Mouse (Mus musculus) forebrain, embryonic 10.5 days (tissue): ENCODE data around the gene Trp53bp2. TPM values are rescaled to one million over a fixed set of nuclear protein-coding genes. Genes with fewer than 3 reads are reported as not detected.

Experiments
- DNase-seq: peaks from one replicate; pipeline ENCODE4 v3.0.0-alpha.2; 2017; ENCODE audit warnings: low spot score; ENCODE audit errors: extremely low spot score
- H3K27ac ChIP-seq: fragments of 300-500 bp; sonication (generic); 2 replicates; pipeline ENCODE4 v1.5.1; 2016; ENCODE audit warnings: mild to moderate bottlenecking
- H3K27me3 ChIP-seq: fragments of 300-500 bp; sonication (generic); 2 replicates; pipeline ENCODE4 v1.6.1; 2016; ENCODE audit warnings: mild to moderate bottlenecking; ENCODE audit not compliant: poor library complexity, severe bottlenecking
- H3K36me3 ChIP-seq: fragments of 300-500 bp; sonication (generic); replicated peaks from 2 replicates; pipeline ENCODE4 v1.6.1; 2016; ENCODE audit warnings: mild to moderate bottlenecking, moderate library complexity
- H3K4me1 ChIP-seq: fragments of 300-500 bp; sonication (generic); 2 replicates; pipeline ENCODE4 v1.6.1; 2016
- H3K4me3 ChIP-seq: fragments of 300-500 bp; sonication (generic); 2 replicates; pipeline ENCODE4 v1.5.1; 2016; ENCODE audit warnings: mild to moderate bottlenecking, moderate library complexity
- H3K9me3 ChIP-seq: fragments of 300-500 bp; sonication (generic); 2 replicates; pipeline ENCODE4 v1.6.1; 2016; ENCODE audit warnings: mild to moderate bottlenecking, moderate library complexity
- WGBS: fragments of 180-500 bp; shearing (Covaris S2); methylation state at CpG from one replicate; pipeline ENCODE4 v1.1.7; 2016; 5-methylcytosine and 5-hydroxymethylcytosine counted together
- polyA plus RNA-seq: library from polyadenylated mRNA; unstranded; fragments of >200 nt; fragmentation: Nextera tagmentation; extraction: Ambion mirVana; gene quantifications from 2 replicates; pipeline ENCODE4 v1.2.1, GENCODE M21; 2016

Gene Trp53bp2
- polyA plus RNA-seq, 1 experiment from 2014 or later: 23.8 TPM

DNA sequence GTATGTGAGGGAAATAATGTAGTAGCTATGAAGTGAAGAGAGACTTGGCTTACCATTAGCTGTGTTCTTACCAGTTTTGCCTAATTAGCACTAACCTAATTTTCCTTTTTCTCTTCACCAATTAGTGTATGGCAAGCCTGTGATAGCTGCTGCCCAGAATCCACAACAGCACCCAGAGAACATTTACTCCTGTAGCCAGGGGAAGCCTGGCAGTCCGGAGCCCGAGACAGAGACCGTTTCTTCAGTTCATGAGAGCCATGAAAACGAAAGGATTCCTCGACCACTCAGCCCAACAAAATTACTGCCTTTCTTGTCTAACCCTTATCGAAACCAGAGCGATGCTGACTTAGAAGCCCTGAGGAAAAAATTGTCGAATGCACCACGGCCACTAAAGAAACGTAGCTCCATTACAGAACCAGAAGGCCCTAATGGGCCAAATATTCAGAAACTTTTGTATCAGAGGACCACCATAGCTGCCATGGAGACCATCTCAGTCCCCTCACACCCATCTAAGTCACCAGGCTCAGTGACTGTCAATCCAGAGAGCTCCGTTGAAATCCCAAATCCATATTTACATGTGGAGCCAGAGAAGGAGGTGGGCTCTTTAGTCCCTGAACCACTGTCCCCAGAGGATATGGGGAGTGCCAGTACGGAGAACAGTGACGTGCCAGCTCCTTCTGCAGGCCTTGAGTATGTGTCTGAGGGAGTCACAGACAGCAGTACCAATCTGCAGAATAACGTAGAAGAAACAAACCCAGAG is 39.5 kb downstream of the Trp53bp2 start:
- Histone ChIP-seq H3K4me1 (no peaks in the 10 kb centered on the region), H3K9me3 (no peaks in the 10 kb centered on the region), H3K4me3 (no peak overlapping the region), H3K27ac (no peak overlapping the region), H3K27me3 (no peaks in the 10 kb centered on the region), H3K36me3 (peaks cover 88% of the 10 kb centered on the region)
- WGBS: 94% methylated on average over 14 of the region's 14 CpGs
- DNase-seq: no peak

DNA sequence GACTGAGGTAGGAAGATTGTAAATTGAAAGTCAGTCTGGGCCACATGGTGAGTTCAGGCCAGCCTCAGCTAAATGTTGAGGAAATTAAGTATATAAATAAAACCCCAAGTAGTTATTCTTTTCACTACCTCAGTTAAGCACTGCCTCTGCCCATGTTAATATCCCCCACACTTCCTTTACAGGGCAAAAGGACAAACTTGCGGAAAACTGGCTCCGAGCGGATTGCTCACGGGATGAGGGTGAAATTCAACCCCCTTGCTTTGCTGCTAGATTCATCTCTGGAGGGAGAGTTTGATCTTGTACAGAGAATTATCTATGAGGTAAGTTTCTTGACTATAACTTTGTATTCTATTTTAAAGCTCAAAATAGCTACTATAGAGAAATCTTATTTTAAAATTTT is 43.5 kb downstream of the Trp53bp2 start:
- no peaks in the 10 kb centered on the region for H3K4me1 ChIP-seq
- no peak for DNase-seq
- no peaks in the 10 kb centered on the region for H3K27me3 ChIP-seq
- H3K27ac ChIP-seq: no peak overlapping the region
- H3K36me3 ChIP-seq: peaks cover 86% of the 10 kb centered on the region
- 92% methylated on average over 4 of the region's 4 CpGs for WGBS
- no peak overlapping the region for H3K4me3 ChIP-seq
- no peaks in the 10 kb centered on the region for H3K9me3 ChIP-seq

DNA sequence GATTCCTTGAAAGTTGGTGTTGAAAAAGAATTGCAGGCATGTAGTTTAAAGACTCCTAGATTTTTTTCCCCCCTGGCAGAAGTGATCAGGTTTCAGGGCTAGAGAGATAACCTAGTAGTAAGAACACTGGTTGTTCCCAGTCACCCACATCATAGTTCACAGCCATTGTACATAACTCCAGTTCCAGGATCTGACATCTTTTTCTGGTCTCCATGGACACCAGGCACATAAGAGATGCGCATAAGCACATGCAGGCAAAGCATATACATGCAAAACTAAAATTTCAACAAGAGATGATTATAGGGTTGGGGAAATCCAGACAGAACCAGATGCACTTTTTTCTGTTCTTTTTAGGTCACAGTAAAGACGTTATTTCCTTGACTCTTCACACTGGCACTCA is 46.1 kb downstream of the Trp53bp2 start:
- no peaks in the 10 kb centered on the region for H3K4me1 ChIP-seq
- H3K27me3 ChIP-seq: no peaks in the 10 kb centered on the region
- no peaks in the 10 kb centered on the region for H3K9me3 ChIP-seq
- no peak overlapping the region for H3K4me3 ChIP-seq
- no peak overlapping the region for H3K27ac ChIP-seq
- 91% methylated on average over 2 of the region's 2 CpGs for WGBS
- DNase-seq: no peak
- H3K36me3 ChIP-seq: peaks cover 82% of the 10 kb centered on the region

DNA sequence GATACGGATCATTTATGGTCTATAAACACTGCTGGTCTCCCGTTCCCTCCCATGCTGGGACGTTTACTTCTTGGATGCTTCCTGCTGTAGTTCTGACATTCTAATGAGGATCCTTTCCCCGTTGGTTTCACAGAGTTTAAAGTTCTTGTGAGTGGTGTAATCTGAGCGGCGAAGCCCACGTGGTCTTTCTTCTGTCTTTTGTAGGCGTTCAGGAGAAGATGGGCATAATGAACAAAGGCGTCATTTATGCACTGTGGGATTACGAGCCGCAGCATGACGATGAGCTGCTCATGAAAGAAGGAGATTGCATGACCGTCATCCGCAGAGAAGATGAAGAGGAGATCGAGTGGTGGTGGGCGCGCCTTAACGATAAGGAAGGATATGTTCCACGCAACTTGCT is 49.6 kb downstream of the Trp53bp2 start:
- H3K27ac ChIP-seq: no peak overlapping the region
- 92% methylated on average over 19 of the region's 19 CpGs for WGBS
- no peaks in the 10 kb centered on the region for H3K9me3 ChIP-seq
- DNase-seq: no peak
- no peaks in the 10 kb centered on the region for H3K27me3 ChIP-seq
- H3K4me3 ChIP-seq: no peak overlapping the region
- no peaks in the 10 kb centered on the region for H3K4me1 ChIP-seq
- peaks cover 89% of the 10 kb centered on the region for H3K36me3 ChIP-seq

DNA sequence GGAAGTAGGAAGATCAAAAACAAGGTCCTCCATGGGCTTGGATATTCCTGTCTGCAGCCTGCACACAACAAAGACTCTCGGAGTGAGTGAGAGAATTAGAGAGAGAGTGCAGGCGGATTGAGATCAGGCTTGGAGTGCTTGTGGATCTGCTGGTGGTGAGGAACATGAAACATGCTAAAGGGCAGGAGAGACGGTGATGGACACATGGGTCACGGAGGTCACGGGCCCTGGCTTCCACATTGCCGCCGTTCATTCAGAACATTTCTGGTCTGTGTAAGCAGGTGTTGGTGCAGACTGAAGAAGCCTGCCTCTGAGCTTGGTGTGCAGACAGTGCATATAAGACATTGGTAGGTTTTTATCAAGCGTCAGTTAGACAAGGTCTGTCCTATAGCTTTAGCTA is 50.5 kb downstream of the Trp53bp2 start:
- Histone ChIP-seq H3K4me1 (no peaks in the 10 kb centered on the region), H3K36me3 (peaks cover 80% of the 10 kb centered on the region), H3K27ac (no peak overlapping the region), H3K9me3 (no peaks in the 10 kb centered on the region), H3K4me3 (no peak overlapping the region), H3K27me3 (no peaks in the 10 kb centered on the region)
- WGBS: 90% methylated on average over 8 of the region's 8 CpGs
- no peak for DNase-seq

DNA sequence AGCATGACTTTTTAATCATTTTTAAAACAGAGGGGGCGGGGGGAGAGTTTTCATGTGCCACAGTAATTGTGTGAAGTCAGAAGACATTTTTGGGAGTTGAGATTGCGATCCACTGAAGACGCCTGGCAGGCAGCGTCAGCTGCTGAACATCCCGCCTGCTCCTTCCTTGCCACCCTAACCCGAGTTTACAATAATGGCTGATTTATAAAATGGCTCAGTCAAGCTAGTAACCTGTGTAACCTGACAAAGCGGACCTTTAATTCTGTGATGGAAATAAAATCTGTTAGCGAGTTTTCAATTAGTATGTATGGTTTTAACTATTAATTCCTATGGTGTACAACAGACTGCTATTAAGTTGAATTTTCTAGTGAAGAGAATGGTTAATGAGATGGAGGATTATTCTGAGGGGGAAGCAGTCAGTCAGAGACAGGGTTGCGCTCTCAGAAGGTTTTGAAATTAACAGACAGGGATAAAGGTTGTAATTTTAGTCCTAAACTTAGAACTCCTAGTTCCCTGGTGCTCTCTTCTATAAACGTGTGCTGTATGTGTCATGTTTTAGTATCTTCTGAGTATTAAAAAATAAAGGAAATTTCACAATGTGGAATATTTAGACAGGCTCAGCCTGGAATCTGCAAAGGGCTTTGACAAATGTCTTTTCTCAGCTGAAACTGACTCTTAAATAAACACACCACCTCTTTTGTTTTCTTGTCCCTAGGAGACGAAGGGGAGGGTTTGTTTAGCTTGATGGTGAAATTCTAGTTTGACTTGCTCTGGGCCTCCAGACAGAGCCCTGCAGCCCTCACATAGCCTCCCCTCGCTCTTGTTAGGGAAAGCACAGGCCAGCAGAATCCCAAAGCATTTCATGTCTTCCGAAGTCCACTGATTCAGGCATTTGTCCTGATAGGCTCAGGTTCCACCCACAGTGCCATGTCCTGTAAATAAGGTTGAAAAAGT is 51.6 kb downstream of the Trp53bp2 start:
- whole genome bisulfite sequencing: 89% methylated on average over 13 of the region's 13 CpGs
- Histone ChIP-seq H3K4me1 (no peaks in the 10 kb centered on the region), H3K9me3 (no peaks in the 10 kb centered on the region), H3K27me3 (no peaks in the 10 kb centered on the region), H3K36me3 (peaks cover 69% of the 10 kb centered on the region), H3K27ac (no peak overlapping the region), H3K4me3 (no peak overlapping the region)
- DNase-seq: no peak

DNA sequence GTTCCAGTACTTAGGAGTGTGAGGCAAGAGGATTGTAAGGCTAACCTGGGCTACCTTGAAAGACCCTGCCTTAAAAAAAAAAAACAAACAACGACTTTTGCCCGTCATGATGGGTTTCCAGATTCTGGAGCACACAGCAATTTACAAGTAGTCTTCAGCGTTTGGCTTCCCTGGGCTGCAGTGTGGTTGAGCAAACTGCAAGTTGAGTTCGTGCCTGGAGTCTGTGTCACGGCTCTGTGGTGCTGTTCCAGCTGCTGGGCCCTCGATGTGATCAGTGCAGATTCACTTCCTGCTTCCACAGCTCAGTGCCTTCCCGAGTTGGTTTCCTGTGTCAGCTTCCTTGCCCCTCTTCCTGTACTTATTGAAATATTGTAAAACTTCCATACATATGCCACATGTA is 52.3 kb downstream of the Trp53bp2 start:
- no peaks in the 10 kb centered on the region for H3K4me1 ChIP-seq
- 92% methylated on average over 7 of the region's 7 CpGs for WGBS
- H3K9me3 ChIP-seq: no peaks in the 10 kb centered on the region
- no peak for DNase-seq
- no peak overlapping the region for H3K4me3 ChIP-seq
- no peak overlapping the region for H3K27ac ChIP-seq
- peaks cover 62% of the 10 kb centered on the region for H3K36me3 ChIP-seq
- no peaks in the 10 kb centered on the region for H3K27me3 ChIP-seq

DNA sequence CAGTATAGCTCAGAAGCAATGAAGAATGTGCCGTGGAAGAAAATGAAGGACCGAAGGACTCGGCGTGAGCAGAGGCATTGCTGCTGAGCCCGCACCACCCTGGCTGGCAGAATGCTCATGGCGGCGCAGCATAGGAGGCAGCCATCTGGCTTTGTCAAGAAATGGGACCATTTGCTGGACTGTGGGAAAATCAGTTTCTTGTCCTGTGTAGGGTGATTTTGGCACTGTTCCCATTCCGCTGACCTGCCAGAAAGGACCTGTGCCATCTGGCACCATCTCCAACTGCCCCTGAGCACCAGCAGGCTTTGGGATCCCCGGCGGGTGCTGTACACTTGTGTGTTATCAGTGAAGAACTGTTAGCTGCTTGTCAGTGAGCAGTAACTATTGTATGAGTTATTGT is 52.8 kb downstream of the Trp53bp2 start:
- no peak overlapping the region for H3K27ac ChIP-seq
- no peak overlapping the region for H3K4me3 ChIP-seq
- H3K9me3 ChIP-seq: no peaks in the 10 kb centered on the region
- DNase-seq: no peak
- 93% methylated on average over 10 of the region's 10 CpGs for WGBS
- H3K36me3 ChIP-seq: peaks cover 62% of the 10 kb centered on the region
- H3K27me3 ChIP-seq: no peaks in the 10 kb centered on the region
- H3K4me1 ChIP-seq: no peaks in the 10 kb centered on the region

DNA sequence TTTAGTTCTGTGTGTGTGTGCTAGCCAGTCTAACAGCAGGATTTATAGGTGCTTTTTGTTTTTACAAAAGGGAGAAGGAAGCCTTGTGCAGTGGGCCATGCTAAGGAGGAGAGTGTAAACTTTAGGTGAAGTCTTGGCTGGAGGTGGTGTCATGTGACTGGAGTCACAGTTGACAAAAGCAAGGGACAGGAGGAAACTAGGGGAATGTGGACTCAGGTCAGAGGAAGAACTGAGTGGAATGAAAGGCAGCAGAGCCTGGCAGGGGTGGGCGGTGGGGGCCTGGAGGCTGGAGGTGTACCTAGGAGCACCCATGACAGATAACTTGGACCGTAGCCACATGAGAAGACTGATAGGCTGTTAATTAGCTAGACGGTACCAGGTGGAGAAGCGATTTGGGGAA is 56.3 kb downstream of the Trp53bp2 start:
- no peak for DNase-seq
- WGBS: 91% methylated on average over 4 of the region's 4 CpGs
- H3K36me3 ChIP-seq: peaks cover 68% of the 10 kb centered on the region
- H3K27ac ChIP-seq: no peak overlapping the region
- H3K4me1 ChIP-seq: no peaks in the 10 kb centered on the region
- H3K9me3 ChIP-seq: no peaks in the 10 kb centered on the region
- H3K4me3 ChIP-seq: no peak overlapping the region
- no peaks in the 10 kb centered on the region for H3K27me3 ChIP-seq

DNA sequence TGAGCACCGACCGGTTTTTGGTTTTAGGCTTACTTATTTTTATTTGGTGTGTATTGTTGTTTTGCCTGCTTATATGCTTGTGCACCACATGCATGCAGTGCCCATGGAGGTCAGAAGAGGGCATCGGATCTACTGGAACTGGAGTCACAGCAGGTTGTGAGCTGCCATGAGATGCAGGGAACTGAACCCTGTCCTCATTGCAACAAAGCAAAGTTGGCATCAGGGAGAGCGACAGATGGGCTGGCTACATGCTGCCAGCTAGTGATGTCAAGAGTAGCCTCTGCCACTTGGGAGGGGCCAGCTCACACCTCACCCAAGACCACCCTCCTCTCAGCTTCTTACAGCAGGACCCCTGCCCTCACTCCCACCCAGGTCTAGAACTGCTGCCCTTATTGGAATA is 57.0 kb downstream of the Trp53bp2 start:
- Histone ChIP-seq H3K4me3 (no peak overlapping the region), H3K9me3 (no peaks in the 10 kb centered on the region), H3K27me3 (no peaks in the 10 kb centered on the region), H3K4me1 (no peaks in the 10 kb centered on the region), H3K27ac (no peak overlapping the region), H3K36me3 (peaks cover 68% of the 10 kb centered on the region)
- no peak for DNase-seq
- WGBS: 93% methylated on average over 4 of the region's 4 CpGs

DNA sequence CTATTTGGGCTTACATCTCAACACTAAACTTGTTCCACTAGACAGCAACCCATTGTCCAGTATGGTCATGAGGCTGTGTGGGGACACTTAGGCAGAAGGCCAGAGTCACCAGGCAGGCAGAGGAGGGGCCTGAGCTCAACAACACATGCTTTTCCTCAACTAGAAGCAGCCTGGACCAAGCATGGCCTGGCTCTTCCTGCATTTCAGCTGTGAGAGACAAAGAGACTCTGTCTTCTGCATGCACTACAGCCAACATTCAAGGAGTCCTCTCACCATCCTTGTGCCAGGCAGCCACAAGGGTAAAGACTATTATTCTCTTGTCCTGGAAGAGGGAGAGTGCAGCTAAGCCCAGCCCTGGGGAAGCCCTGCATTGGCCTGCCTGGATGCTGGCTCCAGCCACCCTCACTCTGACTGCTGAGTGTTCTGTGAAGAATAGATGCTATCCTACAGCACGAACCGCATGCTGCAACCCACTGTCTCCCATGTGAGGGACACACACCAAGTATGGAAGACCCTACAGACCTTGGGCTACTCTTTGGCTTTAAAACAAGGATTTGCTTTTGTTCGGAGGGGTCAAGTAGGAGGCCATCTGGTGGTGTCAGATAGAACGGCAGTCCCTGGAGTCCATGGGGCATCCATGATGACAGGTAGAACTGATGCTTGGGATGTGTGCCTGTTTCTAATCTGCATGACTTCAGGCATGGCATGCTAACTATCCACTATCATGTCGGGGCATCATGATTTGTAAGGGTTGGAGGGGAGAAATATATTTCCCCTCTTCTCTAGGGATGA is 66.2 kb downstream of the Trp53bp2 start:
- no peak for DNase-seq
- Histone ChIP-seq H3K9me3 (no peaks in the 10 kb centered on the region), H3K4me1 (no peaks in the 10 kb centered on the region), H3K36me3 (peaks cover 90% of the 10 kb centered on the region), H3K27ac (no peak overlapping the region), H3K27me3 (no peaks in the 10 kb centered on the region), H3K4me3 (no peak overlapping the region)
- WGBS: 86% methylated on average over 5 of the region's 5 CpGs

DNA sequence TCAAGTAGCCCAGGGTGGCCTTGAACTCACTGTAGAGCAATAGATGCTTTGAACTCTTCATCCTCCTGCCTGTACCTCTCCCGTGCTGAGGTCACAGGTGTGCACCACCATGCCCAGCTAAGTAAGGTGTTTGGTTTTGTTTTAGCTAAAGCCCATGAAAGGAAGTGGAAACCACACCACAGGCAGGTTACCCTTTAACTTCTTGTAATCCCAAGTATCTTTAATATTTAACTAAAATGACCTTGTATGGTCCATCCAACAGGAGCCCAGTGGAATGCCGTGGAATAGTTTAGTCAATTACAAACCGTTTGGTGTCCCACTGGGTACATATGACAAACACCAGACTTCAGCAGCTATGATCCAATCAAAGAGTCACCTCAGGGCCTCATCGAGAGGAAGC is 70.0 kb downstream of the Trp53bp2 start:
- peaks cover 89% of the 10 kb centered on the region for H3K36me3 ChIP-seq
- H3K9me3 ChIP-seq: no peaks in the 10 kb centered on the region
- WGBS: 93% methylated on average over 4 of the region's 4 CpGs

More for the DNA sequence above, 70.0 kb downstream of the Trp53bp2 start:
- DNase-seq: no peak
- H3K4me3 ChIP-seq: no peak overlapping the region
- no peaks in the 10 kb centered on the region for H3K27me3 ChIP-seq
- H3K27ac ChIP-seq: no peak overlapping the region
- no peaks in the 10 kb centered on the region for H3K4me1 ChIP-seq
